Mouse (Mus musculus): ENCODE measurements around the gene Ralgapa2.

DNA sequence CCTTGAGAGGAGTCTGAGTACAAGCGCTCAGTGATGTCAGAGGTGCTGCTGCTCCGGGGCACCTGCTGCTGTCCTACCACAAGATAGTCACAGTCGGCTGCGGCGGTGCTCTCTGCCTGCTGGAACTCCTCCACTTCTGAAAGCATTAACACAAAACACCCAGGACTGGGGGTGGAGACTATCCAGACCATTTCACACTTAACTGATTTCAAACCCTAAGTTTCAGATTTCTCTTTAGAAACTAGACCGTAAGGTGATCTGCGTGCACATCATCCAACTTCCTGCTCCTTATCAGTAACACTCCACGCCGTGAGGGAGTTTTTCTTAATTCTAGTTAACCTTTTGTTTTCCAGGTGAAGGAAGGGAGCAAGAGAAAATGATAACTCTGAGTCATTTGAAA, 99.4 kb downstream of the Ralgapa2 start:
- TF ChIP-seq CTCF (IDR thresholded peaks at IDR 0.05; ENCODE audit: low read depth, low read length) = no peak
- no peak for TF ChIP-seq EP300 (IDR thresholded peaks at IDR 0.05; ENCODE audit: insufficient read depth, low read depth, low read length)
- TF ChIP-seq POLR2A (IDR thresholded peaks at IDR 0.05; ENCODE audit: insufficient read depth, low read length) = no peak

All from ES-Bruce4 (cell line).